39 mouse cellular contexts compared by ENCODE assay signal in the genomic region with DNA sequence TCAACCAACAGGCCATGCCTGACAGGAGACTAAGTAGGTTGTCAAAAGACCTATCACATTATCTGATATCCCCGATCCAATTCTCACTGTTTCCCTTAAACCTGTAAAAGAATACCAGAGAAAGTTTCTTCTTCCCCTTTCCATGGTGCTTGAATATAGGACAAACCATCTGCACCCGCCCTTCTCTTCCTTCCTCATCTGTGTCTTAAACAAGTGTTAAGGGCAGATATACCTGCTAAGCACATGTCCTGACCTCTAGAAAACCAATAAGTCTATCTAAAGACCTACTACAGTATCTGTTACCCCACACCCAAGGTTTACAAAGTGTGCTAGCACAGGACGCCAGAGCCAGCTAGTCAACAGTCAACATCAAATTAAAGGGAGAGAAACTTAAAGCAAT. TPM values are rescaled to one million over a fixed set of nuclear protein-coding genes. Genes with fewer than 3 reads are reported as not detected.
"Had no signal": no experiment of that assay in that cellular context is flagged by ENCODE, and none has a peak within 500 bp of the region (broad histone marks: within the 10 kb centered on the region; RNA-seq: fewer than 3 reads in every experiment).

No protein-coding gene starts in this region.

- H3K4me1 ChIP-seq: embryonic facial prominence, embryonic 12.5 days; embryonic facial prominence, embryonic 13.5 days; embryonic facial prominence, embryonic 15.5 days; forebrain, embryonic 13.5 days; forebrain, embryonic 15.5 days had no signal

- ATAC-seq: forebrain, embryonic 13.5 days; forebrain, embryonic 14.5 days; forebrain, embryonic 15.5 days; forebrain, embryonic 16.5 days; forebrain, postnatal 0 days had no signal

- H3K27me3 ChIP-seq: embryonic facial prominence, embryonic 12.5 days; embryonic facial prominence, embryonic 13.5 days; embryonic facial prominence, embryonic 15.5 days; forebrain, embryonic 12.5 days; forebrain, embryonic 13.5 days; forebrain, embryonic 15.5 days had no signal

- H3K4me2 ChIP-seq: embryonic facial prominence, embryonic 12.5 days; embryonic facial prominence, embryonic 13.5 days; embryonic facial prominence, embryonic 15.5 days; forebrain, embryonic 12.5 days; forebrain, embryonic 13.5 days; forebrain, embryonic 15.5 days had no signal

- H3K4me3 ChIP-seq: embryonic facial prominence, embryonic 10.5 days; embryonic facial prominence, embryonic 12.5 days; embryonic facial prominence, embryonic 13.5 days; embryonic facial prominence, embryonic 15.5 days; erythroblast, embryonic 14.5 days; forebrain, embryonic 10.5 days; forebrain, embryonic 12.5 days; forebrain, embryonic 13.5 days; forebrain, embryonic 15.5 days; gastrocnemius, adult 2 months; heart, adult 2 months had no signal

- H3K36me3 ChIP-seq: embryonic facial prominence, embryonic 10.5 days; embryonic facial prominence, embryonic 12.5 days; embryonic facial prominence, embryonic 13.5 days; embryonic facial prominence, embryonic 15.5 days; forebrain, embryonic 10.5 days; forebrain, embryonic 12.5 days; forebrain, embryonic 15.5 days had no signal

- H3K9ac ChIP-seq: embryonic facial prominence, embryonic 12.5 days; embryonic facial prominence, embryonic 13.5 days; embryonic facial prominence, embryonic 15.5 days; forebrain, embryonic 12.5 days; forebrain, embryonic 13.5 days; forebrain, embryonic 15.5 days; forebrain, postnatal 0 days had no signal

- H3K27ac ChIP-seq: embryonic facial prominence, embryonic 10.5 days; embryonic facial prominence, embryonic 12.5 days; embryonic facial prominence, embryonic 13.5 days; embryonic facial prominence, embryonic 15.5 days; forebrain, embryonic 10.5 days; forebrain, embryonic 12.5 days; forebrain, embryonic 13.5 days; forebrain, embryonic 15.5 days; gastrocnemius, adult 2 months; heart, adult 2 months had no signal

- H3K9me3 ChIP-seq: embryonic facial prominence, embryonic 10.5 days; embryonic facial prominence, embryonic 12.5 days; embryonic facial prominence, embryonic 13.5 days; embryonic facial prominence, embryonic 15.5 days; forebrain, embryonic 10.5 days; forebrain, embryonic 12.5 days; forebrain, embryonic 13.5 days; forebrain, embryonic 15.5 days had no signal

- DNase-seq: cerebellum, adult 9-10 months; cerebellum, adult 9-11 months; cerebellum, postnatal 10 days; cerebellum, postnatal 14 days; cerebellum, postnatal 25 days; cerebellum, postnatal 36 days; embryo, embryonic 11 days; forebrain, postnatal 0 days; gastrocnemius, adult 2 months; gastrocnemius, postnatal 10 days; gastrocnemius, postnatal 14 days; gastrocnemius, postnatal 25 days; gastrocnemius, postnatal 36 days; heart, adult 11 months; heart, adult 18-20 months; heart, adult 2 months had no signal

RNA-seq across cellular contexts. Expression of a gene that starts 26.4 kb away (rescaled TPM):
- total RNA-seq: common myeloid progenitor, adult 5-6 weeks; forebrain, postnatal 0 days; gastrocnemius, adult 18-20 months; gastrocnemius, adult 2 months; gastrocnemius, adult 8-10 months; gastrocnemius, postnatal 10 days; gastrocnemius, postnatal 14 days; gastrocnemius, postnatal 25 days; gastrocnemius, postnatal 36 days; gastrocnemius, postnatal 4 days; granulocyte monocyte progenitor cell, adult 5-6 weeks; heart, adult 18-20 months; heart, adult 2 months; heart, adult 8-10 months had no signal
- polyA plus RNA-seq: cortical plate, adult 2 months; embryonic facial prominence, embryonic 10.5 days; embryonic facial prominence, embryonic 11.5 days; embryonic facial prominence, embryonic 12.5 days; embryonic facial prominence, embryonic 13.5 days; embryonic facial prominence, embryonic 14.5 days; embryonic facial prominence, embryonic 15.5 days; erythroblast, embryonic 14.5 days; forebrain, embryonic 10.5 days; forebrain, embryonic 11.5 days; forebrain, embryonic 12.5 days; forebrain, embryonic 13.5 days; forebrain, embryonic 14.5 days; forebrain, embryonic 15.5 days; forebrain, embryonic 16.5 days; forebrain, postnatal 0 days; frontal cortex, adult 2 months; gonadal fat pad, adult 2 months; heart, adult 2 months had no signal

RNA-seq across cellular contexts. Expression of a gene that starts 26.5 kb away (rescaled TPM):
- total RNA-seq: common myeloid progenitor, adult 5-6 weeks; forebrain, postnatal 0 days; gastrocnemius, adult 18-20 months; gastrocnemius, adult 2 months; gastrocnemius, adult 8-10 months; gastrocnemius, postnatal 10 days; gastrocnemius, postnatal 14 days; gastrocnemius, postnatal 25 days; gastrocnemius, postnatal 36 days; gastrocnemius, postnatal 4 days; granulocyte monocyte progenitor cell, adult 5-6 weeks; heart, adult 18-20 months; heart, adult 2 months; heart, adult 8-10 months had no signal
- polyA plus RNA-seq: cortical plate, adult 2 months; embryonic facial prominence, embryonic 10.5 days; embryonic facial prominence, embryonic 11.5 days; embryonic facial prominence, embryonic 12.5 days; embryonic facial prominence, embryonic 13.5 days; embryonic facial prominence, embryonic 14.5 days; embryonic facial prominence, embryonic 15.5 days; erythroblast, embryonic 14.5 days; forebrain, embryonic 10.5 days; forebrain, embryonic 11.5 days; forebrain, embryonic 12.5 days; forebrain, embryonic 13.5 days; forebrain, embryonic 14.5 days; forebrain, embryonic 15.5 days; forebrain, embryonic 16.5 days; forebrain, postnatal 0 days; frontal cortex, adult 2 months; gonadal fat pad, adult 2 months; heart, adult 2 months had no signal

RNA-seq across cellular contexts. Expression of a gene that starts 41.1 kb away (rescaled TPM):
- total RNA-seq: common myeloid progenitor, adult 5-6 weeks; forebrain, postnatal 0 days; gastrocnemius, adult 18-20 months; gastrocnemius, adult 2 months; gastrocnemius, adult 8-10 months; gastrocnemius, postnatal 10 days; gastrocnemius, postnatal 14 days; gastrocnemius, postnatal 25 days; gastrocnemius, postnatal 36 days; gastrocnemius, postnatal 4 days; granulocyte monocyte progenitor cell, adult 5-6 weeks; heart, adult 18-20 months; heart, adult 2 months; heart, adult 8-10 months had no signal
- polyA plus RNA-seq: cortical plate, adult 2 months; embryonic facial prominence, embryonic 10.5 days; embryonic facial prominence, embryonic 11.5 days; embryonic facial prominence, embryonic 12.5 days; embryonic facial prominence, embryonic 13.5 days; embryonic facial prominence, embryonic 14.5 days; erythroblast, embryonic 14.5 days; forebrain, embryonic 10.5 days; forebrain, embryonic 11.5 days; forebrain, embryonic 12.5 days; forebrain, embryonic 13.5 days; forebrain, embryonic 14.5 days; forebrain, embryonic 15.5 days; forebrain, embryonic 16.5 days; forebrain, postnatal 0 days; frontal cortex, adult 2 months; gonadal fat pad, adult 2 months; heart, adult 2 months had no signal

RNA-seq across cellular contexts. Expression of a gene that starts 46.5 kb away (rescaled TPM):
- total RNA-seq: common myeloid progenitor, adult 5-6 weeks; forebrain, postnatal 0 days; gastrocnemius, adult 18-20 months; gastrocnemius, adult 2 months; gastrocnemius, adult 8-10 months; gastrocnemius, postnatal 10 days; gastrocnemius, postnatal 14 days; gastrocnemius, postnatal 25 days; gastrocnemius, postnatal 36 days; gastrocnemius, postnatal 4 days; granulocyte monocyte progenitor cell, adult 5-6 weeks; heart, adult 18-20 months; heart, adult 2 months; heart, adult 8-10 months had no signal
- polyA plus RNA-seq: cortical plate, adult 2 months; embryonic facial prominence, embryonic 10.5 days; embryonic facial prominence, embryonic 11.5 days; embryonic facial prominence, embryonic 12.5 days; embryonic facial prominence, embryonic 13.5 days; embryonic facial prominence, embryonic 14.5 days; embryonic facial prominence, embryonic 15.5 days; erythroblast, embryonic 14.5 days; forebrain, embryonic 10.5 days; forebrain, embryonic 11.5 days; forebrain, embryonic 12.5 days; forebrain, embryonic 13.5 days; forebrain, embryonic 14.5 days; forebrain, embryonic 15.5 days; forebrain, embryonic 16.5 days; forebrain, postnatal 0 days; frontal cortex, adult 2 months; gonadal fat pad, adult 2 months; heart, adult 2 months had no signal
